Mouse (Mus musculus): ENCODE data around the gene Wnt10b. TPM values are rescaled to one million over a fixed set of nuclear protein-coding genes. Genes with fewer than 3 reads are reported as not detected.
A peak's percentile ranks its signal among the peaks of the same experiment; 100 is the strongest.

Wnt10b gene
- polyA plus RNA-seq, 1 experiment from 2014 or later: 0.06 TPM

DNA sequence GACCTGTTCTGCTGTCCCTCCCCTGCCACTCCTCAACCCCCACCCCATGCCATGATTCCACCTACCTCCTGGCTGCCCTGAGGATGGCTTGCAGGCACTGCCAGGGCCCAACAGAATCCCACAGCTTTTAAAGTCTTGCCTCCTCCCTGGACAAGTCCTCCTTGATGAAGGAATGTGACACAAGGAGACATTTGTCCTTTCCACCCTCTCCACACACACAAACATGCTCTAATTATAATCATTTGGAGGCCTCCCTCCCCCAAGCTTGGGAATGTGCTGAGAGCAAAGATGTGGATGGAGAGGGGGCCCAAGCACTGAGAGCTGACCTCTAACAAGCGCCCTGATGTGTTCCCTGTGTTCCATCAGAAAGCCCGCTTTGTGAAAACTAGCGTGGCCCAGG is 31.4 kb upstream of the Wnt10b start, which contains the start of gene Ddn:
Ddn (minus strand) TSS at position 101 of the 400 bp plus-strand sequence.
- H3K27me3 ChIP-seq (replicated peaks; ENCODE audit: control insufficient read depth, insufficient read depth, low read length): peaks cover 42% of the 10 kb centered on the region
- H3K27ac ChIP-seq (ENCODE audit: low read depth, low read length): no peak within 1 kb of the TSS
- peaks cover 10% of the 10 kb centered on the region for H3K36me3 ChIP-seq (ENCODE audit: control insufficient read depth, insufficient read depth, low read length)
- H3K4me3 ChIP-seq (ENCODE audit: low read length): peak within 1 kb of the TSS; percentile 55
- no peak for ATAC-seq
- H3K4me2 ChIP-seq (ENCODE audit: low read length): peak within 1 kb of the TSS; percentile 84
- no peaks in the 10 kb centered on the region for H3K9me3 ChIP-seq (ENCODE audit: control insufficient read depth, low read length)
- 48% methylated on average over 3 of the region's 3 CpGs for WGBS
- peak within 1 kb of the TSS; percentile 63 for H3K9ac ChIP-seq (ENCODE audit: low read depth, low read length)
- H3K4me1 ChIP-seq (ENCODE audit: control insufficient read depth, insufficient read depth, low read depth, low read length): peaks cover 39% of the 10 kb centered on the region

GRCm38 (mm10) chr15:98808651-98809134 is 30.7 kb upstream of the Wnt10b start:
- peak overlapping the region; percentile 63 for H3K9ac ChIP-seq (ENCODE audit: low read depth, low read length)
- no peak overlapping the region for H3K4me3 ChIP-seq (ENCODE audit: low read length)
- no peak overlapping the region for H3K27ac ChIP-seq (ENCODE audit: low read depth, low read length)
- H3K9me3 ChIP-seq (ENCODE audit: control insufficient read depth, low read length): no peaks in the 10 kb centered on the region
- 4% methylated on average over 6 of the region's 6 CpGs for WGBS
- H3K27me3 ChIP-seq (replicated peaks; ENCODE audit: control insufficient read depth, insufficient read depth, low read length): peaks cover 47% of the 10 kb centered on the region
- ATAC-seq: peak; percentile 22; the same call in 1 of the 2 replicates
- peaks cover 10% of the 10 kb centered on the region for H3K36me3 ChIP-seq (ENCODE audit: control insufficient read depth, insufficient read depth, low read length)
- peak overlapping the region; percentile 84 for H3K4me2 ChIP-seq (ENCODE audit: low read length)
- H3K4me1 ChIP-seq (ENCODE audit: control insufficient read depth, insufficient read depth, low read depth, low read length): peaks cover 41% of the 10 kb centered on the region

DNA sequence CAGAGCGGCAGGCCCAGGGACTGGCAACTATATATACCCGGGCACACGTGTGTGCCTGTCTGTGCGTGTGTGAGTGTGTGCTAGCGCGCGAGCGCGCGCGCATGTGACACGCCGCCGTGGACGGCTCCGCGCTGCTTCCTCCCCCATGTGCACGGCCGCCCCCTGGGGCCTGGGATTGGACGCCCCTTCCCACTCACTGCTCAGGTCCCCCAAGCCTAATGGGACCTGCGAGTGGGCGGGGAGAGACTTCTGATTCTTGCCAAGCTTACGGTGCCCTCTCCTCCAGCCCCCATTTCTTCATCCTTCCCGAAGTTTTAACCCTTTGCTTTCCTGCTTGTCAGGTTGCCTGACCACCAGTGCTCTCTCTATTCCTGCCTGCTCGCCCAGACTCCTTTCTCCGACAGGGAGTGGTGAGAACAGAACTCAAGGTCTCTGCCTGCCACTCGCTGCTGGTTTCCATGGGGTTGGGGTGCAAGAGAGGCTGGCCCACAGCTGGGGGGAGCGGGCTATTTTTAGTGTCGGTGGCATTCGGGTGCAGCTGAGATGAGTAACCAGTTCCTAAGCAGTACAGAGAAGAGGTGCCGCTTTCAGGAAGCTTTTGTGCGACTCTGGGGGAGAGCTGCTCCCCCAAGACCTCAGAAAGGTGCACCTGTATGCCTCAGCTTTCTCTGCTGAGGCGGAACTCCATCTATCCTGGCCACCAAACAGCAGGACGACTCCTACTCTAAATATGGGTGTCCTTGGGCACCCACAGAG is 30.1 kb upstream of the Wnt10b start:
- Histone ChIP-seq H3K36me3 (ENCODE audit: control insufficient read depth, insufficient read depth, low read length) (peaks cover 6% of the 10 kb centered on the region), H3K27ac (ENCODE audit: low read depth, low read length) (no peak overlapping the region), H3K4me2 (ENCODE audit: low read length) (peak overlapping the region; percentile 84), H3K27me3 (replicated peaks; ENCODE audit: control insufficient read depth, insufficient read depth, low read length) (peaks cover 52% of the 10 kb centered on the region), H3K4me3 (ENCODE audit: low read length) (peak overlapping the region; percentile 55), H3K9me3 (ENCODE audit: control insufficient read depth, low read length) (no peaks in the 10 kb centered on the region), H3K4me1 (ENCODE audit: control insufficient read depth, insufficient read depth, low read depth, low read length) (peaks cover 41% of the 10 kb centered on the region), H3K9ac (ENCODE audit: low read depth, low read length) (peak overlapping the region; percentile 63)
- under 1% methylated on average over 33 of the region's 34 CpGs for WGBS
- peak; percentile 58 for ATAC-seq

DNA sequence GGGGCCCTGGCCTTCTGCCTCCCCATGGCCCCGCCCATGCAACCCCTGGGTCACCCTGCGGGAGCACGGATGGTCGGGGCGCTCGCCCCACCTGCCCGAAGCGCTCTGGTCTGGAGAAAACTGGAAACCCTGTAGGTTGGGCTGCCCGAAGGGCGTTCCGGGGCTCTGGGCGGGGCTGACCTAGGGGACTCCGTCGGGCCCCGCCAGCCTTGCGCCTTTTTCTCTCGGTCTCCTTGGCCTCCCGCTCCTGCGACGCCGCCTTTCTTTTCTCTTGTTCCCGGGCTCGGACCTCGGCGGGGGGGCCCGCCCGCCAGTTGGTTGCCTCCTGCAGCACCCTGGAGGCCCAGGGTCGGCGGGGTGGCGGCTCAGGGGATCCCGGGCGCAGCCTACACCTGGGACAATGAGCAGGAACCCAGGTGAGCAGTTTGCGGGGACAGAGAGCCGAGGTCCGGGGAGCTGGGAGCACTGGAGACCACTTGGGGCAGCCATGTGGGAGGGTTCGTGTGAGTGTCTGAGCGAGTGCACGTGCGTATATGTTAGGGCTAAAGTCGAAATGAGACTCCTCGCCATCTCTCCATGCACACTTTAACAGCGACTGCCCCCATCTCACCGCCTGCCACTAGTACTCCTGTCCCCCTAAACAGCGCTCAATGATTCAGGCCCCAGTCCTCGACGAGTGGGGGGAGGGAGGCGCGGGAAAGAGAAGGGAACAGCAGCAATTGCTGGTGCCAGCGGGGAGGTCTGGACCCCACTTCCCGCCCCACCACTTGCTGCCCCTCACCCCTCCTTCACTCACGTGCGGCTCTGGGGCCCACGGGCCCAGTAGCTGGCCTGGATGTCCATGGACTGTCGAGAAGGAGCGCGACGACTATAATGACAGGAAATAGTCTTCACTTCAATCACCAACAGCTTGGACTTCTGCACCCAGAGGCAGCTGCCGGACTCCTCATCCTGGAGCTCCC is 29.1 kb upstream of the Wnt10b start:
- Histone ChIP-seq H3K4me3 (ENCODE audit: low read length) (peak overlapping the region; percentile 55), H3K27ac (ENCODE audit: low read depth, low read length) (no peak overlapping the region), H3K36me3 (ENCODE audit: control insufficient read depth, insufficient read depth, low read length) (no peaks in the 10 kb centered on the region), H3K4me1 (ENCODE audit: control insufficient read depth, insufficient read depth, low read depth, low read length) (peaks cover 41% of the 10 kb centered on the region), H3K27me3 (replicated peaks; ENCODE audit: control insufficient read depth, insufficient read depth, low read length) (peaks cover 61% of the 10 kb centered on the region), H3K9me3 (ENCODE audit: control insufficient read depth, low read length) (no peaks in the 10 kb centered on the region), H3K9ac (ENCODE audit: low read depth, low read length) (peak overlapping the region; percentile 63), H3K4me2 (ENCODE audit: low read length) (peak overlapping the region; percentile 84)
- peak; percentile 22; the same call in 1 of the 2 replicates for ATAC-seq
- WGBS: under 1% methylated on average over 58 of the region's 58 CpGs

DNA sequence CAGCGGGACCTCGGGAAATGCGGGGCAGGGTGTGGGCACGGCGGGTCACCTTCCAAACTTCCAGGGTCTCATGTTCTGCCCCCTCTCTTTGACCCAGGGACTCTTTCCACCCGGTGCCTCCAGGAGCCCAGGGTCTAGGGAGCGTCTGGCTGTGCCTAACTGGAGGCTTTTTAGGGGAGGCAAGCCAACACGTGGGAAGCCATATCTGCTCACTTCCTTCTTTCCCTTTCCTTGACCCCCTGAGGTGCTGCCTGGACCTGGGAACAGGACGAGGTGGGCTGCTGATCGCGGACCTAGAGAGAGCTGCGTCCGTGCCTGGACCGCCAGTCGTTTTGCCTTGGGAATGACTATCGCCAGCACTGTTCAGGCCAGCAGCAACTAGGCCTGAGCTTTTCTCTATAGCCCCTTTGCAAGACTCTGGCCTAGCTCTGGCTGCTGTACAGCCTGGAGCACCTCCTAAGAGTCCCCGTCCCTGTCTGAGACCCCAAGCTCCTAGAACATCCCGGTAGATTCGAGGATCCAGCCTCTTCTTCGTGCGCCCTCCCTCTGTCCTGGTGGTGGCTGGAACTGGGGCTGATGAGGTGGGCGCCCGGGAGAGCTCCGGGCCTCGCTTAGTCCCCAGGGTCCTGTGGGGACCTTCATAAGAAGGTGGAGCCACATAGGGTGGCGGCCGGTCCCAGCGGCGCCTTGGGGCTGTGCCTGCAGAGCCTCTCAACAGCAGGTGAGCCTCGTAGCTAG is 28.3 kb upstream of the Wnt10b start:
- peak overlapping the region; percentile 55 for H3K4me3 ChIP-seq (ENCODE audit: low read length)
- H3K9ac ChIP-seq (ENCODE audit: low read depth, low read length): no peak overlapping the region
- peaks cover 66% of the 10 kb centered on the region for H3K27me3 ChIP-seq (replicated peaks; ENCODE audit: control insufficient read depth, insufficient read depth, low read length)
- H3K27ac ChIP-seq (ENCODE audit: low read depth, low read length): no peak overlapping the region
- ATAC-seq: no peak
- H3K4me1 ChIP-seq (ENCODE audit: control insufficient read depth, insufficient read depth, low read depth, low read length): peaks cover 41% of the 10 kb centered on the region
- WGBS: 6% methylated on average over 30 of the region's 30 CpGs
- peak overlapping the region; percentile 95 for H3K4me2 ChIP-seq (ENCODE audit: low read length)
- H3K36me3 ChIP-seq (ENCODE audit: control insufficient read depth, insufficient read depth, low read length): no peaks in the 10 kb centered on the region
- H3K9me3 ChIP-seq (ENCODE audit: control insufficient read depth, low read length): no peaks in the 10 kb centered on the region

- Histone ChIP-seq H3K4me1 (ENCODE audit: control insufficient read depth, insufficient read depth, low read depth, low read length) (peaks cover 41% of the 10 kb centered on the region), H3K27me3 (replicated peaks; ENCODE audit: control insufficient read depth, insufficient read depth, low read length) (peaks cover 71% of the 10 kb centered on the region), H3K9me3 (ENCODE audit: control insufficient read depth, low read length) (no peaks in the 10 kb centered on the region), H3K4me2 (ENCODE audit: low read length) (peak overlapping the region; percentile 95), H3K9ac (ENCODE audit: low read depth, low read length) (peak overlapping the region; percentile 70), H3K4me3 (ENCODE audit: low read length) (peak overlapping the region; percentile 54), H3K27ac (ENCODE audit: low read depth, low read length) (no peak overlapping the region), H3K36me3 (ENCODE audit: control insufficient read depth, insufficient read depth, low read length) (no peaks in the 10 kb centered on the region)
- 1% methylated on average over 49 of the region's 64 CpGs for WGBS
- ATAC-seq: 0 out of 2 replicates have a peak, but pooled peaks have one; percentile 40
Measured at GRCm38 (mm10) chr15:98805324-98806040, 27.5 kb upstream of the Wnt10b start.

DNA sequence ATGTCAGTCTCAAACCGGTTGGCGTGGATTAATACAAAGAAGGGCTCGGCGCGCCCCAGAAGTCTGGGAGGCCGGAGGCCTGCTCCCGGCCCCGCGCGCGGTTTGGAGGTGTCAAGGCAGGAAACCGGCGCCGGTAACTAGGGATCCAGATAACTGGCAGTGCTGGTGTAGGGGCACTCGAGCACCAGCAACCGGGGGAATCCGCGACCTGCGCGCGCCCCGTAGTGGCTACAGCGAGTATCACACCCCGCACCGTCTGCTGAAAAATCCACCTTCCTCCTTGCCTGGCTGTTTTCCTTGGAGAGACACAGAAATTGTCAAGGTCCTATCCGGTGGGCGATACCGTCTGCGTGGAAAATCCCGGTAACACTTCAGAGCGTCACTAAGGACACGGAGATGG is 26.1 kb upstream of the Wnt10b start:
- Histone ChIP-seq H3K27ac (ENCODE audit: low read depth, low read length) (no peak overlapping the region), H3K4me3 (ENCODE audit: low read length) (peak overlapping the region; percentile 32), H3K36me3 (ENCODE audit: control insufficient read depth, insufficient read depth, low read length) (no peaks in the 10 kb centered on the region), H3K9ac (ENCODE audit: low read depth, low read length) (peak overlapping the region; percentile 35; the same call in 1 of the 2 replicates), H3K4me2 (ENCODE audit: low read length) (peak overlapping the region; percentile 58), H3K27me3 (replicated peaks; ENCODE audit: control insufficient read depth, insufficient read depth, low read length) (peaks cover 71% of the 10 kb centered on the region), H3K9me3 (ENCODE audit: control insufficient read depth, low read length) (no peaks in the 10 kb centered on the region), H3K4me1 (ENCODE audit: control insufficient read depth, insufficient read depth, low read depth, low read length) (peaks cover 40% of the 10 kb centered on the region)
- no peak for ATAC-seq
- WGBS: under 1% methylated on average over 32 of the region's 32 CpGs

- Histone ChIP-seq H3K27ac (ENCODE audit: low read depth, low read length) (no peak overlapping the region), H3K4me1 (ENCODE audit: control insufficient read depth, insufficient read depth, low read depth, low read length) (peaks cover 30% of the 10 kb centered on the region), H3K9me3 (ENCODE audit: control insufficient read depth, low read length) (no peaks in the 10 kb centered on the region), H3K9ac (ENCODE audit: low read depth, low read length) (no peak overlapping the region), H3K27me3 (replicated peaks; ENCODE audit: control insufficient read depth, insufficient read depth, low read length) (peaks cover 71% of the 10 kb centered on the region), H3K4me3 (ENCODE audit: low read length) (no peak overlapping the region), H3K36me3 (ENCODE audit: control insufficient read depth, insufficient read depth, low read length) (no peaks in the 10 kb centered on the region), H3K4me2 (ENCODE audit: low read length) (no peak overlapping the region)
- no peak for ATAC-seq
- 7% methylated on average over 8 of the region's 8 CpGs for WGBS
Measured at GRCm38 (mm10) chr15:98802926-98803325, 25.0 kb upstream of the Wnt10b start.
